Mouse (Mus musculus): ENCODE measurements around the gene Qars. TPM values are rescaled to one million over a fixed set of nuclear protein-coding genes. Genes with fewer than 3 reads are reported as not detected.

Gene Qars
- polyA plus RNA-seq, 1 experiment from 2014 or later = 71.5 TPM

DNA sequence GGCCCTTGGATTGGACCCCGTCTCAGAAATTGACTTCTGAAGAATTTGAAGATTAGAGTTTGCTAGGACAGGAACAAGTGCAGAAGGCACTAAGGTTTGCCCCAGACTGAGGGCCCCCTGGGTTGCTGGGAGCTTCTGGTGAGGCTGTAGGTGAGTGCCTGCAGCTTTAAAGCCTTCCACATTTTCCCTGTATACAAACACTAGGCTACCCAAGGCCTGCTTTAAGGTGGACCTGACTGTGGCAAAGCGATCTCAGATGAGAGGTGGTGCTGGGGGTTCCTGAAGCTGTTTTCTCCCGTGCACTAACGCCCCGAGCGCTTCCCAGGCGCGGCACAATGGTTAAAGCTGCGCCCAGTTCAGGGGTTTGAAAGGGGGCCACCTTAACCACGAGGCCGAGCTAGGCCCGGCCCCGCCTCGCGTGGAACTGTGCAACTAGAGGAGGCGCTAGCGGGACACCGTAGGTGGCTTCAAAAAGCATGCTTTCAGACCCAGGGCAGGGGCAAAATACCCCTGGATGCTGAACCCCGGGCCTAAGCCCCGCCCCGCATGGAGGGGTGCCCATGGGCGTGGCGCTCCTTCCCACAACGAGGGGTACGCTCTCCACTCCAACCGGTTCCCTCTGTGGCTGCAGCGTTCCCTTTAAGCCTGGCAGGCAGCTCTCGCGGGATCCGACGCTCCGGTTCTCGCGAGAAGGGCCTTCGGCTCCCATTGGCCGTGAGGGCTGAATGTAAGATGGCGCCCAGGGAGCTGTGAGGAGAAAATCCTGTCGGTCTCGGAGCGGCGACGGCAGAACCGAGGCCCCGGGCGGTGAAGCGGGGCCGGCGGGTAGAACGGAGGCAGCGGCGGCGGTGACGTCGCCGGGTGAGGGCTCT, 9.1 kb downstream of the Qars start, which contains the start of gene Qrich1:
Gene Qrich1 (plus strand): TSS at position 427 of the 872 bp plus-strand sequence.
- Histone ChIP-seq H3K4me2 (peak within 1 kb of the TSS; percentile 78), H3K36me3 (peaks cover 43% of the 10 kb centered on the region), H3K27me3 (no peaks in the 10 kb centered on the region), H3K9ac (peak within 1 kb of the TSS; percentile 93), H3K4me1 (replicated peaks) (peaks cover 31% of the 10 kb centered on the region), H3K4me3 (peak within 1 kb of the TSS; percentile 89), H3K27ac (peak within 1 kb of the TSS; percentile 99), H3K9me3 (no peaks in the 10 kb centered on the region)
- 2% methylated on average over 55 of the region's 55 CpGs for WGBS
- ATAC-seq (ENCODE audit: low FRiP score) = peak; percentile 97

DNA sequence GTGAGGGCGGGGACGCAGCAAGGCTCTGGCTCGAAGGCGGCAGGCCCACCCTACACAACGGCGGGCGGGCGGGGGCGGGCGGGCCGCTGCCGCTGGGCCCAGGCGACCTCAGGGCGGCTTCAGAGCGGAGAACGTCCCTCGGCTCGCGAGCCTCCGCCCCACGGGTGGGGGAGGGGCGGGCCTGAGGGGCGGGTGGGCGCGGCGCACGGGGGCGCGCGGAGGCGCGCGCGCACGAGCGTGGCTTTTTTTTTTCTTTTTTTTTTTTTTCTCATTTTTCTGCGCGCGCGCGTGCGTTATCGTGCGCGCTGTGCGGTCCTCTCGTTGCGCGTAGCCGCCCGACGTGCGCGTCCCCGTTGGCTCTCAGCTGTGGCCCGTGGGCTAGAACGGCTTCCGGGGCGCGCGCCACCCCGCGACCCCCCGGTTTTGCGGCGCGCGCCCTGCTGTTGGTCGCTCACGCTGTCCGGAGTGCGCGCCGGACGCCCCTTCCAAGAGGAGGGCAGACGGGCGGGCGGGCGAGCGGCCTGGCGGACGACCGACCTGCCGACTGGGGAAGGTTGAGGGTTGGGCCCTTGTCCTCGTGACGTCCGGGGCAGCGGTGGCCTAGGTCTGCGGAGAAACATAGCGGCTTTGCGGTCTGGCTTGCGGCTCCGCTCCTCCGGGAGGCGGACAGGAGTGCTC, 9.9 kb downstream of the Qars start:
- Histone ChIP-seq H3K36me3 (peaks cover 35% of the 10 kb centered on the region), H3K4me3 (peak overlapping the region; percentile 89), H3K27me3 (no peaks in the 10 kb centered on the region), H3K27ac (peak overlapping the region; percentile 99), H3K4me1 (replicated peaks) (peaks cover 37% of the 10 kb centered on the region), H3K9me3 (no peaks in the 10 kb centered on the region), H3K9ac (peak overlapping the region; percentile 93), H3K4me2 (peak overlapping the region; percentile 78)
- ATAC-seq (ENCODE audit: low FRiP score) = peak; percentile 85
- WGBS = under 1% methylated on average over 85 of the region's 95 CpGs

DNA sequence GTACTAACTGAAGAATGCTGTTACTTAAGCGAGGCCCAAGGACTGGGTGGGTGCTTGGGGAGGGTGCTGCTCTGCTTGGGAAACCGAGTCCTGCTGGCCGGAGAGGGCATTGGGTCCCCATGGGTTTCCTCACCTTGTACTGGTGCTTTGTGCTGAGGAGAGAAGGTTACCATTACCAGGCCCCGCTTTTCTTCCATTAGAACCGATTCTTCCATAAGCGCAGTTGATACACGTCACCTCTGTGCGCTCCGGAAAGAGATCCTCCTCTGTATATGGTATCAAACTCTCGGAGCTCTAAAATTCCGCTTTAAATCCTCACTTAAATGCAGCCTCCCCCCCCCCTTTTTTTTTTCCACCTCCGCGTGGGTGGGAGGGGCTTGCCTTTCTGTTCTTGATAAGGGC, 10.4 kb downstream of the Qars start:
- Histone ChIP-seq H3K4me3 (peak overlapping the region; percentile 89), H3K4me1 (replicated peaks) (peaks cover 37% of the 10 kb centered on the region), H3K9ac (peak overlapping the region; percentile 93), H3K9me3 (no peaks in the 10 kb centered on the region), H3K36me3 (peaks cover 30% of the 10 kb centered on the region), H3K27me3 (no peaks in the 10 kb centered on the region), H3K4me2 (peak overlapping the region; percentile 77), H3K27ac (peak overlapping the region; percentile 99)
- WGBS = 1% methylated on average over 13 of the region's 13 CpGs
- peak; percentile 29 for ATAC-seq (ENCODE audit: low FRiP score)

DNA sequence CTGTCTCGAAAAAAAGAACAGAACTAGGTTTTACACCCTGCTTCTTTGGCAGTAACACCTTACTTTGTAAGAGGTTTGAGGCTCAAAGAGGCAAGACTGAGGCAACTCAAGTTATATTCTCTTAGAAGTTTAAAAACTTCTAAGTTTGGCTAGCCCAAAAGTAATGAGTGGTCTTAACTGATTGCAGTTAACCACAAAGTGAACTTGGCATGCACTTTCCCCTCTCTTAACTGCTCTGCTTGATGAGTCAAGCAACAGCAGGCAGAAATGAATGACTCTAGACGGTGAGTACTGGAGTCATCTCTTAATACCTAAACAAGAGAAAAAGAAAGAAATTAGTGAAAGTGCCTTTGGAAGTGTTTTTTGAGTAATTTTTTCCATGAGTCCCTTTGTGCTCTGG, 14.1 kb downstream of the Qars start:
- no peaks in the 10 kb centered on the region for H3K27me3 ChIP-seq
- no peak overlapping the region for H3K4me2 ChIP-seq
- 96% methylated on average over 2 of the region's 2 CpGs for WGBS
- H3K36me3 ChIP-seq = peaks cover 6% of the 10 kb centered on the region; the same call in 1 of the 2 replicates
- no peak overlapping the region for H3K9ac ChIP-seq
- no peaks in the 10 kb centered on the region for H3K9me3 ChIP-seq
- H3K4me1 ChIP-seq (replicated peaks) = peaks cover 28% of the 10 kb centered on the region
- no peak overlapping the region for H3K4me3 ChIP-seq
- ATAC-seq (ENCODE audit: low FRiP score) = no peak
- H3K27ac ChIP-seq = no peak overlapping the region

DNA sequence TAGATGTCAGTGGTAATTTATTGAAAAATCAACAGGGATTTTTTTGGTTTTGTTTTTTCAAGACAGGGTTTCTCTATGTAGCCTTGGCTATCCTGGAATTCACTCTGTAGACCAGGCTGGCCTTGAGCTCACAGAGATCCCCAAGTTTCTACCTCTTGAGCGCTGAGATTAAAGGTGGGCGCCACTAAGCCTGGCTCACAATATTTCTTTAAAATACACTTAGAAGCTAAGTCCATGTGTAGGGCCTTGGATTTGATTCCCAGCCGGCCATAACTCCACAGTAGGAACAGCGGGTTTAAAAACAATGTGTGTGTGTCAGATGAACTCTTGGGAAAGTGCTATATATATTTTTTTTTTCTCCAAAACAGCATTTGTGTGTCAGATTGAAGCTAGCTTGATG, 15.8 kb downstream of the Qars start:
- 95% methylated on average over 4 of the region's 4 CpGs for WGBS
- no peaks in the 10 kb centered on the region for H3K27me3 ChIP-seq
- H3K9ac ChIP-seq = no peak overlapping the region
- H3K4me3 ChIP-seq = no peak overlapping the region
- H3K4me1 ChIP-seq (replicated peaks) = peaks cover 28% of the 10 kb centered on the region
- H3K27ac ChIP-seq = no peak overlapping the region
- H3K4me2 ChIP-seq = no peak overlapping the region
- no peak for ATAC-seq (ENCODE audit: low FRiP score)
- no peaks in the 10 kb centered on the region for H3K9me3 ChIP-seq
- peaks cover 8% of the 10 kb centered on the region for H3K36me3 ChIP-seq

DNA sequence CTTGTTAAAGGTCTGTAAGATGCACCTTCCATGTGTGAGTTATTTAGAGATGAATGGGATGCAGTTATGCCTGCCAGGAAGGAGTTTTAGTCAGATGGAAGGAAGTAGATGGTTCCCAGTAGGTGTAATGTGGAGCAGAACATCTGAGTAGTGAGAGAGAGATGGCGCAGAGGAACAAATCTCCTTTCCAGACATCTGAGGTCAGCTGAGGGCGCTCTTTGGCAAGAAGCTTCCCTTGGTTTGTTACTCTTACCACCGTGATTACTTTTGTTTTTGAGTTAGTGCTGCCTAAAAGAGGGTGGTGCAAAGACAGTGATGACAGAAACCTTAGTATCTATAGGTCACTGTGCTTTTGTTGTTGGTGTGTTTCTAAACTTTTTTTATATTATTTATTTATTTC, 17.9 kb downstream of the Qars start:
- Histone ChIP-seq H3K9me3 (no peaks in the 10 kb centered on the region), H3K4me2 (no peak overlapping the region), H3K4me1 (replicated peaks) (peaks cover 11% of the 10 kb centered on the region), H3K27me3 (no peaks in the 10 kb centered on the region), H3K4me3 (no peak overlapping the region), H3K27ac (no peak overlapping the region), H3K36me3 (peaks cover 28% of the 10 kb centered on the region), H3K9ac (no peak overlapping the region)
- WGBS = 88% methylated on average over 3 of the region's 3 CpGs
- ATAC-seq (ENCODE audit: low FRiP score) = no peak

DNA sequence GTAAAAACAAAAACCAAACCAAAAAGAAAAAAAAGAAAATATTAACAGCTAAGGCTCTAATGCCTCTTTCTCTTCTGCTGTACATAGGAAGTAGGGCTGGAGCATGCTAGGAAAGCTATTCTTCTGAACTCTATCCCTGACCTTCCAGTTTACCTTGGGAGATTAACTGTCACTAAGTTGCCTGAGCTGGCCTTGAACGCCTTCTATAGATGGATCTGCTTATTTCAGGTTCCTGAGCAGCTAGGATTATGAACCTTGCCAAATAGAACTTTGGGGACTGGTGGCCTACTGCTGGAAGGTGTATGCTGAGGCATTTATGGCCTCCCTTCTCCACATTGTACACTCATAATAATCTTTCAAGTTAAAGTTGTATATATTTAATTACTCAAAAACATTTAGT, 23.4 kb downstream of the Qars start:
- Histone ChIP-seq H3K36me3 (peaks cover 75% of the 10 kb centered on the region), H3K27me3 (no peaks in the 10 kb centered on the region), H3K9me3 (no peaks in the 10 kb centered on the region), H3K4me1 (replicated peaks) (no peaks in the 10 kb centered on the region), H3K4me2 (no peak overlapping the region), H3K9ac (no peak overlapping the region), H3K27ac (no peak overlapping the region), H3K4me3 (no peak overlapping the region)
- no peak for ATAC-seq (ENCODE audit: low FRiP score)
- 94% methylated on average over 1 of the region's 1 CpGs for WGBS

DNA sequence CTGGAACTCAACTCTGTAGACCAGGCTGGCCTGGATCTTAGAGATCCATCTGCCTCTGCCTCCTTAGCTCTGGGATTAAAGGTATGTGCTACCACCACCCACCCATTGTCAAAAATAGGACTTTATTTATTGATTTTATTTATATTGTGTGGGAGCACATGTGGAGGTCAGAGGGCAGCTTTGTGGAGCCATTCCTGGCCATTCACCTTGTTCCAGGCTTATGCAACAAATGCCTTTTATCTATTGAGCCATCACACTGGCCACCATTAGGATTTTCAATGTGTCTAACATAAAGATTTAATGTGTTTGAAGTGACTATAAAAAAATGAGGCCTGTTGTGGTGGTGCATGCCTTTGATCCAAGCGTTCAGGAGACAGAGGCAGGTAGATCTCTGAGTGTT, 24.0 kb downstream of the Qars start:
- Histone ChIP-seq H3K4me2 (no peak overlapping the region), H3K36me3 (peaks cover 81% of the 10 kb centered on the region), H3K27me3 (no peaks in the 10 kb centered on the region), H3K9ac (no peak overlapping the region), H3K4me3 (no peak overlapping the region), H3K4me1 (replicated peaks) (no peaks in the 10 kb centered on the region), H3K9me3 (no peaks in the 10 kb centered on the region), H3K27ac (no peak overlapping the region)
- ATAC-seq (ENCODE audit: low FRiP score) = no peak
- WGBS = 86% methylated on average over 1 of the region's 1 CpGs

DNA sequence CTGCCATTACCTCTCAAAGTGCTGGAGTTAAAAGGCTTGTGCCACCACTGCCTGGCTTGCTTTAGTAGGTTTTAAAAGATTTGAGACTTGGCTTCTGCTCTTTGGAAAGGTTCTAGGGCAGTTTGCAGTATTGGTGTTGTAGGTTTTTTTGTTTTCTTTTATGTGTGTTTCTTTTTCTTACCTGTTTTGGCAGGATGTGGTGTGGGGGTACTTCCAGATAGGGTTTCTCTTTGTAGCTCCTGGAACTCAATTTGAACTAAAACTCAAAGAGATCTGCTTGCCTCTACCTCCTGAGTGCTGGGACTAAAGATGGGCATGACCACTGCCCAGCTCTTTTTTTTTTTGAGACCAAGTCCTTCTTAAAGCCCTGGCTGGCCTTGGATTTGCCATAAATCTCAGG, 33.3 kb downstream of the Qars start:
- Histone ChIP-seq H3K27me3 (no peaks in the 10 kb centered on the region), H3K9ac (no peak overlapping the region), H3K4me2 (no peak overlapping the region), H3K9me3 (no peaks in the 10 kb centered on the region), H3K36me3 (peaks cover 91% of the 10 kb centered on the region), H3K4me3 (no peak overlapping the region), H3K4me1 (replicated peaks) (no peaks in the 10 kb centered on the region), H3K27ac (no peak overlapping the region)
- ATAC-seq (ENCODE audit: low FRiP score) = no peak

DNA sequence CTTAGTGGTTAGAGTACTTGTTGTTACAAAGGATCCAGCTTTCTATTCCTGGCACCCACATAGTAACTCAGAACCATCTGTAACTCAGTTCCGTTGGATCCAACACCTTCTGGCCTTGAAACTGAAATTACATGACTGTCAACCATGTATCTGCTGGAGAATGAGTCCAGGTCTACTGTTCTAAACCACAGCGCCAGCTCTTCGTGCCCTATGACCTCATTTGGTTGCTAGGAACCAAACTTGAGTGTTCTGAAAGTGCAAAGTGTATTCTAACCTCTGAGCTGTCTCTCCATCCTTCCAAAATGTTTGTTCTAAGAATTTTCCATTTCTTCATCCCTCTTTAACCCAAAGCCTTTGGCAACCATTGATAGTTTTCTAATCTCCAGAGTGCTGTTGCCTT, 38.5 kb downstream of the Qars start:
- Histone ChIP-seq H3K4me2 (no peak overlapping the region), H3K27me3 (no peaks in the 10 kb centered on the region), H3K27ac (no peak overlapping the region), H3K4me1 (replicated peaks) (no peaks in the 10 kb centered on the region), H3K4me3 (no peak overlapping the region), H3K9ac (no peak overlapping the region), H3K36me3 (peaks cover 91% of the 10 kb centered on the region), H3K9me3 (no peaks in the 10 kb centered on the region)
- 96% methylated on average over 3 of the region's 3 CpGs for WGBS
- ATAC-seq (ENCODE audit: low FRiP score) = no peak

DNA sequence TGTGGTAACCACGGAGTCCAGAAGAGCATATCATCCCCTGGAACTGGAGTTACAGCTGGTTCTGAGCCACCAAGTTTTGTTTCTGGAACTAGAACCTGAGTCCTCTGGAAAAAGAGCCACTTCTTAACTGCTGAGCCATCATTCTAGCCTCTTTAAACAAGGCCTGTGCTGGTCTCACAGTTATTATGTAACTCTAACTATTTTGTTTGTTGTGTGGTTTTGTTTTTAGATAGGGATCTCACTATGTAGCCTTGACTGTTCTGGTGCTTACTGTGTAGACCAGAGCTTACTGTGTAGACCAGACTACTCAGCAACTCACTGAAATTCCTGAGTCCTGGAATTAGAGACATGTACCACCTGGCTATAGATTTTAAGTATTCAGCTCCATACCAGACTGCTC, 39.4 kb downstream of the Qars start:
- no peaks in the 10 kb centered on the region for H3K4me1 ChIP-seq (replicated peaks)
- no peak overlapping the region for H3K27ac ChIP-seq
- H3K9me3 ChIP-seq = no peaks in the 10 kb centered on the region
- no peaks in the 10 kb centered on the region for H3K27me3 ChIP-seq
- no peak overlapping the region for H3K4me2 ChIP-seq
- ATAC-seq (ENCODE audit: low FRiP score) = no peak
- 97% methylated on average over 1 of the region's 1 CpGs for WGBS
- H3K9ac ChIP-seq = no peak overlapping the region
- no peak overlapping the region for H3K4me3 ChIP-seq
- peaks cover 86% of the 10 kb centered on the region for H3K36me3 ChIP-seq

DNA sequence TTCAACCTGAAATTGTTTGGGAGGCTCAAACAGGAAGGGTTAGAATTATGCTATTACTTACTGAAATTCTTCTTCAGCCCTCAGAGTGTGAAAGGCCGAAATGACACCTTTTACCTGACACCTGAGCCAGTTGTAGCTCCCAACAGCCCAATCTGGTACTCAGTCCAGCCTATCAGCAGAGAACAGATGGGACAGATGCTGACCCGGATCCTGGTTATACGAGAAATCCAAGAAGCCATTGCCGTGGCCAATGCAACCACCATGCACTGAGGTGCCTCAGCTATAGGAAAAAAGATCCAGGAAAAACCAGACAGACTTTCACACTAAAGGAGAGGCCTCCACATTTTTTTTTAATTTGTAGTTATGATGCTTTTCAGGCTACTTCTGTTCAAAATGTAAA, 51.7 kb downstream of the Qars start:
- no peaks in the 10 kb centered on the region for H3K9me3 ChIP-seq
- H3K4me2 ChIP-seq = no peak overlapping the region
- H3K4me1 ChIP-seq (replicated peaks) = peaks cover 18% of the 10 kb centered on the region
- peaks cover 73% of the 10 kb centered on the region for H3K36me3 ChIP-seq
- no peak overlapping the region for H3K27ac ChIP-seq
- H3K9ac ChIP-seq = no peak overlapping the region
- H3K4me3 ChIP-seq = no peak overlapping the region
- no peaks in the 10 kb centered on the region for H3K27me3 ChIP-seq
- 94% methylated on average over 4 of the region's 4 CpGs for WGBS
- no peak for ATAC-seq (ENCODE audit: low FRiP score)

Measured in hindbrain, embryonic 13.5 days (tissue).